Mouse (Mus musculus) stomach, embryonic 16.5 days (tissue): ENCODE measurements around the gene Cracr2a. TPM values are rescaled to one million over a fixed set of nuclear protein-coding genes. Genes with fewer than 3 reads are reported as not detected.
A peak's percentile ranks its signal among the peaks of the same experiment; 100 is the strongest.

Experiments used
- ATAC-seq: fragments of 200-750 bp; cut with Nextera tagmentation; 2 replicates; pipeline ENCODE4 v1.8.0; 2017; ENCODE audit warnings: moderate number of reproducible peaks, moderate TSS enrichment; ENCODE audit not compliant: insufficient read depth, low FRiP score
- H3K27ac ChIP-seq: fragments of 300-500 bp; sonication (generic); 2 replicates; pipeline ENCODE4 v1.5.1; 2014; ENCODE audit warnings: low read length
- H3K27me3 ChIP-seq: fragments of 300-500 bp; sonication (generic); 2 replicates; pipeline ENCODE4 v1.6.1; 2014; ENCODE audit warnings: low read length, control low read depth, mixed read lengths; ENCODE audit not compliant: control insufficient read depth, insufficient read depth
- H3K36me3 ChIP-seq: fragments of 300-500 bp; sonication (generic); 2 replicates; pipeline ENCODE4 v1.6.1; 2014; ENCODE audit warnings: low read length; ENCODE audit not compliant: control insufficient read depth, insufficient read depth
- H3K4me1 ChIP-seq: fragments of 300-500 bp; sonication (generic); 2 replicates; pipeline ENCODE4 v1.6.1; 2014; ENCODE audit warnings: low read length, control low read depth, mixed read lengths; ENCODE audit not compliant: control insufficient read depth, insufficient read depth
- H3K4me2 ChIP-seq: fragments of 300-500 bp; sonication (generic); 2 replicates; pipeline ENCODE4 v1.6.1; 2014; ENCODE audit warnings: low read depth, low read length, mixed read lengths
- H3K4me3 ChIP-seq: fragments of 300-500 bp; sonication (generic); replicated peaks from 2 replicates; pipeline ENCODE4 v1.5.1; 2014; ENCODE audit warnings: mild to moderate bottlenecking, low read length
- H3K9ac ChIP-seq: fragments of 300-500 bp; sonication (generic); 2 replicates; pipeline ENCODE4 v1.6.1; 2014; ENCODE audit warnings: low read length
- H3K9me3 ChIP-seq: fragments of 300-500 bp; sonication (generic); replicated peaks from 2 replicates; pipeline ENCODE4 v1.6.1; 2016; ENCODE audit warnings: low read length, control low read depth; ENCODE audit not compliant: control insufficient read depth
- WGBS: fragments of 180-500 bp; shearing (Covaris S2); extraction: QIAGEN DNeasy Blood & Tissue Kit; methylation state at CpG from one replicate; pipeline ENCODE4 v1.1.7; 2014; 5-methylcytosine and 5-hydroxymethylcytosine counted together
- polyA plus RNA-seq: library from polyadenylated mRNA; unstranded; fragments of >200 nt; fragmentation: Nextera tagmentation; extraction: Ambion mirVana; gene quantifications from 2 replicates; pipeline ENCODE4 v1.2.1, GENCODE M21; 2015

The Cracr2a gene
- polyA plus RNA-seq, 1 experiment from 2014 or later: 3.1 TPM

- H3K4me1 ChIP-seq: no peaks in the 10 kb centered on the region
- no peak overlapping the region for H3K4me2 ChIP-seq
- H3K9ac ChIP-seq: no peak overlapping the region
- no peaks in the 10 kb centered on the region for H3K9me3 ChIP-seq
- H3K27me3 ChIP-seq: no peaks in the 10 kb centered on the region
- H3K27ac ChIP-seq: no peak overlapping the region
- ATAC-seq: no peak
- H3K4me3 ChIP-seq: no peak overlapping the region
- no peaks in the 10 kb centered on the region for H3K36me3 ChIP-seq
- WGBS: 64% methylated on average over 12 of the region's 12 CpGs
Measured at GRCm38 (mm10) chr6:127611216-127611615, 50.1 kb downstream of the Cracr2a start.

GRCm38 (mm10) chr6:127614083-127614984 is 53.2 kb downstream of the Cracr2a start:
- H3K4me3 ChIP-seq: no peak overlapping the region
- H3K9me3 ChIP-seq: no peaks in the 10 kb centered on the region
- WGBS: 41% methylated on average over 13 of the region's 13 CpGs
- H3K4me1 ChIP-seq: no peaks in the 10 kb centered on the region
- peak; percentile 35; the same call in 1 of the 2 replicates for ATAC-seq
- no peaks in the 10 kb centered on the region for H3K27me3 ChIP-seq
- H3K36me3 ChIP-seq: no peaks in the 10 kb centered on the region
- H3K27ac ChIP-seq: no peak overlapping the region
- no peak overlapping the region for H3K9ac ChIP-seq
- H3K4me2 ChIP-seq: no peak overlapping the region

DNA sequence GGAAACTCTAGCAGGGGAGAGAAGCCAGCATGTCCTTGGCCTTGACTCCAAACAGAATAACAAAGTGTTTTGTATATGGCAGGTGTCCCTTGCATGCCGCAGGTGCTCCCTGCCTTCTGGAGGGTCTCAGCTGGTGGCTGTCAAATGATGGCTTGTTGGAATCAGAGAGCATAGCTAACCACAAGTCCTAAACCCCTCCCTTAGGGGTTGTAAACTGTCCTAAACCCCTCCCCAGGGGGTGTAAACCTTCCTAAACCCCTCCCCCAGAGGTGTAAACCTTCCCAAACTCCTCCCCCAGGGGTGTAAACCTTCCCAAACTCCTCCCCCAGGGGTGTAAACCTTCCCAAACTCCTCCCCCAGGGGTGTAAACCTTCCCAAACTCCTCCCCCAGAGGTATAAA is 55.5 kb downstream of the Cracr2a start:
- Histone ChIP-seq H3K36me3 (no peaks in the 10 kb centered on the region), H3K9ac (no peak overlapping the region), H3K4me2 (no peak overlapping the region), H3K4me1 (no peaks in the 10 kb centered on the region), H3K27ac (no peak overlapping the region), H3K9me3 (no peaks in the 10 kb centered on the region), H3K4me3 (no peak overlapping the region), H3K27me3 (no peaks in the 10 kb centered on the region)
- WGBS: 89% methylated on average over 1 of the region's 1 CpGs
- no peak for ATAC-seq

DNA sequence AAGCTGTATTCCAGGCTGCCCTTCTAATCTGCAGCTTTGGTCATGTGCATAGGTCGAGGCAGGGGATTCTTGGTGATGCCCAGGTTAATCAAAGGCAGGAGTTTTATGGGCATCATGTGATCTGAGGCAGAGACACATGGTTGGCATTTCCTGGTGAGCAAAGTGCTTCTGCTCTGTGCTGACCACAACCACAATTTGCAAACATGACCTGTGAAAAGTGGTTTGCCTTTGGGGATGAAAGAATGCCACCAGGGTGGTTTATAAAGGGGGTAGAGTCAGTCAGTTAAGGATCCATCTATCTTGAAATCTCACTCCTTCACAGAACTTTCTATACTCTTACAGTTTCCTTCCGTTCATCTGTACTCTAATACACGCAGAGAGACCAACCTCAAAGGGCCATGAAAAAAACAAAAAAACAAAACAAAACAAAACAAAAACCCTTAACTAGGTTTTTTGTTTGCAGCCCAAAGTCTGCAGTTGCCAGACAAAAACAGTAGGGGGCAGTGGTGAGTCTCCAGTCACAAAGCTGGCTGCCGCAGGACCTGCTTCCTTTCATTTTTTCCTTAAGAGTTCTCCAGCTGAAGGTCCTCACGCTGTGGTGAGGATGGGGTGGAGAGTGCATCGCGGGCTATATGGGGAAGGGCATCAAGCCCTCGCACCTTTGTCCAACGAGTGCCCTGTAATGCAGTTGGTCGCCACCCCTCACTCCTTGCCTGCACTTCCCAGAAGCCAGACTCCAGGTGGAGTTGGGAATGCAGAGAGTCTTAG is 56.3 kb downstream of the Cracr2a start:
- no peak for ATAC-seq
- H3K27me3 ChIP-seq: no peaks in the 10 kb centered on the region
- H3K4me1 ChIP-seq: no peaks in the 10 kb centered on the region
- H3K36me3 ChIP-seq: no peaks in the 10 kb centered on the region
- H3K4me2 ChIP-seq: no peak overlapping the region
- 32% methylated on average over 10 of the region's 10 CpGs for WGBS
- H3K9me3 ChIP-seq: no peaks in the 10 kb centered on the region
- peak overlapping the region; percentile 21; the same call in 1 of the 2 replicates for H3K4me3 ChIP-seq
- peak overlapping the region; percentile 21; the same call in 1 of the 2 replicates for H3K9ac ChIP-seq
- H3K27ac ChIP-seq: no peak overlapping the region

- no peak overlapping the region for H3K4me3 ChIP-seq
- no peaks in the 10 kb centered on the region for H3K9me3 ChIP-seq
- H3K27ac ChIP-seq: no peak overlapping the region
- 80% methylated on average over 4 of the region's 4 CpGs for WGBS
- no peak overlapping the region for H3K9ac ChIP-seq
- ATAC-seq: no peak
- no peaks in the 10 kb centered on the region for H3K36me3 ChIP-seq
- H3K4me1 ChIP-seq: no peaks in the 10 kb centered on the region
- H3K27me3 ChIP-seq: no peaks in the 10 kb centered on the region
- no peak overlapping the region for H3K4me2 ChIP-seq
Measured at GRCm38 (mm10) chr6:127618686-127619085, 57.5 kb downstream of the Cracr2a start.

DNA sequence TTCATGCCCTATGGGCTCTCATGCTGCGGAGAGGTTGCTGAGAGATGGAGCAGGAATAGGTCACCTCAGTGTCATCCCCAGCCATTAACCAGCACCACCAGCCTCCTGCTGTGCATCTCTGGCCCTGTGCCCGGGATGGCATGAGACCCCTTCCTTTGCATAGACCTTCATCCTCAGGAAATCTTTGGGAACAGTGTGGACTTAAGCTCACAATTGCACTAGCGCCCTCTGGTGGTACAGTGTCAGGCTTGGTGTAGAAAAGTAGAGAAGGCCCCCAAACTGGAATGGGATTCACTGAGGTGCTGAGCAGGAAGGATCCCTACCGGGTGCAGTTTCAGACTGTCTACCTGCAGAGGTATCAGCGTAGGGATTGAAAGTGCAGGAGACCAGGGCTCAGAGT is 64.0 kb downstream of the Cracr2a start:
- Histone ChIP-seq H3K4me1 (no peaks in the 10 kb centered on the region), H3K9ac (no peak overlapping the region), H3K27ac (no peak overlapping the region), H3K27me3 (no peaks in the 10 kb centered on the region), H3K36me3 (no peaks in the 10 kb centered on the region), H3K4me3 (no peak overlapping the region), H3K4me2 (no peak overlapping the region), H3K9me3 (no peaks in the 10 kb centered on the region)
- no peak for ATAC-seq
- WGBS: 35% methylated on average over 5 of the region's 5 CpGs

DNA sequence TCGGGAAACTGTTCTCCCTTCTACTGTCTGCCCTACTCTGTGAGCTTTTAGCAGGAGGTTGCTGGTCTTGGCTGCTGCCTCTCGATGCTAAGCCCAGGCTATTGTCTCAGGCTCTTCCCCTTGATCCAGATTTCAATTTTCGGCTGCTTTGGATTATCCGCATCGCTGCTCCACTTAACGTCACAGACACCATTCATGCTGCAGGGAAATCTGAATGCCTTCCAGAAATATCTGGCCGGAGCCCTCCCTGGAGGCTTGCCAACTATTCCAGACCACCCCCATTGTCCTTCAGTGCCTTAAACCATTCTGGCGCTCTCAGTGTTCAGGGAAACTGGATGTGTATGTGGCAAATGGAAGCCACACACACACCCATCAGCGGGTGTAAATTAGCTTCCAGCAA is 66.3 kb downstream of the Cracr2a start:
- WGBS: 49% methylated on average over 9 of the region's 9 CpGs
- no peak overlapping the region for H3K27ac ChIP-seq
- ATAC-seq: no peak
- no peak overlapping the region for H3K4me3 ChIP-seq
- H3K4me1 ChIP-seq: no peaks in the 10 kb centered on the region
- no peak overlapping the region for H3K9ac ChIP-seq
- H3K27me3 ChIP-seq: no peaks in the 10 kb centered on the region
- no peaks in the 10 kb centered on the region for H3K9me3 ChIP-seq
- H3K4me2 ChIP-seq: no peak overlapping the region
- H3K36me3 ChIP-seq: no peaks in the 10 kb centered on the region

DNA sequence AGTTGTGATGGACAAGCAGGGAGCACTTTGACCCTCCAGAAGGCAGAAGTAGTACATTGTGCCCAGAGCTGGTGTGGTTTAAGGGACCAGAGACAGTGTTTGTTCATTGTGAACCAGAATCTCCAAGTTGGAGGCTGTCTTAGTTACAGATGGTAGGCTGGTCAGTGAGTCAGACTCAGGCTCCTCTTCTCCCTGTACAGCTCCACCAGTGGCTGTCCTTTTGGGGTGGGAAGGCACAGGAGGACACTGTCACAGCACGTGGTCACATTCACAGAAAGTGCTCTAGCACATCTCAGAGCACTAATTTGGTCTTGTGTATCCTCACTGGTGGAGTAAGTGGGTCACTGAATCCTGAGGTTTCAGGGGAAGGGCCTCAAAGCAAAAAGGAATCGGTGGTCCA is 68.1 kb downstream of the Cracr2a start:
- WGBS: 80% methylated on average over 2 of the region's 2 CpGs

GRCm38 (mm10) chr6:127634858-127635257 is 73.7 kb downstream of the Cracr2a start:
- Histone ChIP-seq H3K9me3 (no peaks in the 10 kb centered on the region), H3K9ac (no peak overlapping the region), H3K4me2 (no peak overlapping the region), H3K27ac (no peak overlapping the region), H3K27me3 (no peaks in the 10 kb centered on the region), H3K36me3 (no peaks in the 10 kb centered on the region), H3K4me1 (peaks cover 3% of the 10 kb centered on the region; the same call in 1 of the 2 replicates), H3K4me3 (no peak overlapping the region)
- WGBS: 67% methylated on average over 2 of the region's 2 CpGs
- ATAC-seq: no peak

More for the DNA sequence above, 68.1 kb downstream of the Cracr2a start:
- Histone ChIP-seq H3K9me3 (no peaks in the 10 kb centered on the region), H3K4me3 (no peak overlapping the region), H3K27me3 (no peaks in the 10 kb centered on the region), H3K9ac (no peak overlapping the region), H3K27ac (no peak overlapping the region), H3K36me3 (no peaks in the 10 kb centered on the region), H3K4me1 (no peaks in the 10 kb centered on the region), H3K4me2 (no peak overlapping the region)
- ATAC-seq: no peak
